Mouse (Mus musculus): ENCODE measurements around the gene Cdk5rap2.

Cdk5rap2 gene

GRCm38 (mm10) chr4:70409994-70410721, at the start of gene Cdk5rap2:
Cdk5rap2 (minus strand) TSS chr4:70410443.
- peak; percentile 94 for ATAC-seq (ENCODE audit: low TSS enrichment)

DNA sequence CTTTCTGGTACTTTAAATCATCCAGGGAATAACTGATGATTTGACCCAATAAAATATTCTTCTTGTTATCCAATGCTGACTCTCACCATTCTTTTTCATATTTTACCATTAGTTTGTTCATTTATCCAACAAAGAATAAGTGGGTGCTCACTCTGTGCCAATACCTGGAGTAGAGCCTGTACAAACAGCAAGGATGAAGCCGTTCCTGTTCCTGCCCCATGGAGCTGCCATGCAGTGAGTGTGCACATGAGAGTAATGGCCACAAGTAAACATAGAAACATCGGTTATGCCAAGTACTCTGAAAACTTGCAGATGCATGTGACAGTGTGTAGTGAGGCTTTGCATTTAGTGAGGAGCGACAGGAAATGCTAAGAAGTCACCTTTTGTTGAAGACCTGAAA, 41.9 kb upstream of the Cdk5rap2 start:
- ATAC-seq (ENCODE audit: low TSS enrichment) = 0 out of 2 replicates have a peak, but pooled peaks have one; percentile 24

DNA sequence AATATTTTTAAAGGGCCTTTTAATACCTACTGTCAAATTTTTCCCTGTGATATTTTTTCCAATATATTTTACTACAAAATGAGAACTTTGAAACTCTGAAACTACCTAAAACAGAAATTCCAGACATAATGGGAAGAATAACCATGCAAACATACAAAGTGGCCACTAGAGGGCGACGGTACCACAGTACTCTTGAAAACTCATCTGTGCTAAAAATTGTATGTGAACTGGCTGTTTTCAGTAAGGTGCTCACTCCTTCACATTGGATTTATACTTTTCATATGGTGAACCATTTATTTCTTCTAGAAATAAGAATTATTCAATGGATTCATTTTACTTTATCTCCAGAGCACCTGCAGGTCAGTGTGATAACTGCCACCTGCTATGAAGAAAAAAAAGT, 41.5 kb upstream of the Cdk5rap2 start:
- peak; percentile 87 for ATAC-seq (ENCODE audit: low TSS enrichment)

DNA sequence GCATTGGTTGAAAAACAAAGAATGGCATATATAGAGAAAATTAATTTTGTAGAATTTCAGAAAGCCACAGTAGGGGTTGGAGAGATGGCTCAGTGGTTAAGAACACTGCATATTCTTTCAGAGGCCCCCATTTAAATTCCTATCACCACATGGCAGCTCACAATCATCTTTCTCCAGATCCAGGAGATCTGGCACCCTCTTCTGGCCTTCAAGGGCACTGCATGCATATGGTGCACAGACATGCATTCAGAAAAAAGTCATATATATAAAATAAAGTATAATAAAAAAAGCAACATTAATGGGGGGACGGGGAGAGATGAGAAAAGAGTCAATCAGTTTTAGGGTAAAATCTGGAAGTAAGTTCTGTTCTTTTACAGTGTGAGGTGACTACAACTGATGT, 39.4 kb upstream of the Cdk5rap2 start:
- no peak for ATAC-seq (ENCODE audit: low TSS enrichment)

GRCm38 (mm10) chr4:70446774-70447173, 36.5 kb upstream of the Cdk5rap2 start:
- no peak for ATAC-seq (ENCODE audit: low TSS enrichment)

DNA sequence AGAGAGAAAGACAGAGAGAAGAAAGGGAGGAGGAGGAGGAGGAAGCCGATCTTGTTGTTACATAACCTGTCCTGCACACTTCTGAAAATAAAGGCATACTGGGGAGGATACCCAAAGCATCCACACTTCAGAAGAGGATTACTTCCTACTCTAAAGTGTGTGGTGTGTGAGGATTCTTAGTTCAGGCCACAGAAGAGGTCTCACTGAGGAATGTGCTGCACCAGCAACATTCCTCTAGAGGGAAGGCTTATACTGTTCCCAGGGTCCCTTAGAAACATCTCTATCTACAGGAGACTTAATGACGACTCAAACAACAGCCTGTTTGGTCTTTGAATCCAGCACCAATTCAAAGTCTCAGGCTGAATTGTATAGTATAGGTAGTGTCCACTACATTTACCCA, 10.0 kb upstream of the Cdk5rap2 start:
- ATAC-seq (ENCODE audit: low TSS enrichment) = peak; percentile 90

DNA sequence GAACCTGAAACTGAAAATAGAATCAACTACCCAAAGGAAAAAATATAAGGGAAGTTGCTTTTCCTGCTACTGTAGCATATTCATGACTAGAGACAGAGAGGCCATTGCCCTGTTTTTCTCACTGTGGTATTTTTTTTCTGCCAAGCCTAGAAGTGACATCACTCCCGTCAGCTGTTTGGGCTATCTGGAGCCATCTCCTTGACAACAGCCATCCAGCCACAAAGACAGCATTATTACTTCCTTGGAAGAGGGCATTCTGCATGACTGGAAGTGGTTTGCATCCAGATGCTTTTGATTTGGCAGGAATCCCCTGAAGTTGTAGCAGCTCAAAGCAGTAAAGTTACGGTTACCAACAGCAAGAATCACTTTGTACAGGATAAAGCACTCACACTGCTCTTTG, 1.9 kb upstream of the Cdk5rap2 start:
- peak; percentile 27 for ATAC-seq (ENCODE audit: low TSS enrichment)

GRCm38 (mm10) chr4:70409456-70409855, 787 bp downstream of the Cdk5rap2 start:
- no peak for ATAC-seq (ENCODE audit: low TSS enrichment)

DNA sequence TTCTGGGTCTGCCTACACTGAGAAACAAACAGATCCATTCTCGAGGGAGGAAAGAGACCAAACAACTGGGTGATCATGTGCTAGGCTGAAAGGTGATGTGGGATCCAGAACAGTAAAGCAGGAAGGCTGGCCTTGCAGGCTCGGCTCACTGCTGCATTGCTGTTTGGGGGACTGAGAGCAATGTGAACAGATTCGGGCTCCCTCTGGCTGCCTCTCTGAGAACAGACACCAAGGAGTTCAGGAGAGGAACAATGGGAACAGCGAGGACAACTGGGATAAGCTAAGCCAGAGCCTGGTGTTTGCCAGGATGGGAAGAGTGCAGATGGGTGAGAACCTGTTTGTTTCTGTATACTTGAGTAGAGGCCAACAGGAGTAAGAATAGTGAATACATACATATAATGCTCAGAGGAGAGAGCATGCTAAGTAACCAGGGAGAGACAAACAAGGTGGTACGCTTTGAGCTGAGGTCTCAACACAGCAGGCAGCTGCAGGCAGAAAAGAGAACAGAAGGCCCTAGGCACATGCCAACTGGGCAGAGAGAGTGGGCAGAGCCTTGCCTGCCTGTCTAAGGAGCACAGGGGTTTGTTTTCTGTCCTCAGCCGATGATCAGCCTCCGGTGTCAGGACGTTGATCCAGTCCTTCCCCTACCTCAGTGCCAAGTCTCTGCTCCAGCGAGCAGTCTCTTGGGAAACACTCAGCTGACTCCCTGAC, 8.0 kb downstream of the Cdk5rap2 start:
- peak; percentile 98 for ATAC-seq (ENCODE audit: low TSS enrichment)

- no peak for ATAC-seq (ENCODE audit: low TSS enrichment)
These were observed 10.8 kb downstream of the Cdk5rap2 start for GRCm38 (mm10) chr4:70399476-70399875.

DNA sequence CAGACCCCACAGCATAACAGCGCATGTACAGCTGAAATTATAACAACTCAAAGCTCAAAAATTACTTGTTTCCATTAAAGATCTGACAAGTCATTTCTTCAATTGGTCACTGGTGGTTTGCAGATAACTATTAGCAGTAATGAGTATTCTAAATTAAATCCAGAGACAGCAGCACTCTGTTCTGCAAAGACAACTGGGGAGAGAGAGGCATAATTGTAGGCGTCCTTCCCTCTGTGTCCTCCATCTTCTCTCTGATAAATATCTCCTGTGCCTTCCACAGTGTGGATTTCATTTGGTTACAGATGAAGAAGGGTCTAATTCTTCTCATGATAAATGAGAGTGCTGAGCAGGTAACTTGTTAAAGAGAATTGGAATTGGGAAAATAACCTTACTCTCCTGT, 11.2 kb downstream of the Cdk5rap2 start:
- no peak for ATAC-seq (ENCODE audit: low TSS enrichment)

DNA sequence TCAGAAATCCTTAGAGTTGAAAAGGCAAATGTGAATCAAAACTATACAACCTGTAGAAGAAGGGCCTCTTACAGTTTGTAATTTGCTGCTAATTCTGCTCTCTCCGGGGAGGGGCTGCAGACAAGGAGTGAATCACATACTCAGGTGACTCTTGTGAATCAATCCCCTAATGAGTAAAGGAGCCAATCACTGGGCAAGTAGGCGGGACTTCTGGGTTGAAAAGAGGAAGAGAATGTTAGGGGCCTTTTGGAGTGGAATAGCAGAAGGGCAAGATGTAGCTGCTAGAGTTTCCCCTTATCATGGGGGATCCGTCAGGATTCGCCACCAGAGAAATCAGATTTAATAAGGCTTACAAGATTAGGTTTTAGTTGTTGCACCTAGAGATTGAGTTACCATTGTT, 12.2 kb downstream of the Cdk5rap2 start:
- ATAC-seq (ENCODE audit: low TSS enrichment) = no peak

- no peak for ATAC-seq (ENCODE audit: low TSS enrichment)
These were observed 13.5 kb downstream of the Cdk5rap2 start for GRCm38 (mm10) chr4:70396701-70397100.

- ATAC-seq (ENCODE audit: low TSS enrichment) = no peak
These were observed 15.5 kb downstream of the Cdk5rap2 start for GRCm38 (mm10) chr4:70394736-70395135.

- ATAC-seq (ENCODE audit: low TSS enrichment) = peak; percentile 86
These were observed 18.4 kb downstream of the Cdk5rap2 start for GRCm38 (mm10) chr4:70391760-70392372.

- peak; percentile 83 for ATAC-seq (ENCODE audit: low TSS enrichment)
These were observed 19.2 kb downstream of the Cdk5rap2 start for GRCm38 (mm10) chr4:70391073-70391472.

DNA sequence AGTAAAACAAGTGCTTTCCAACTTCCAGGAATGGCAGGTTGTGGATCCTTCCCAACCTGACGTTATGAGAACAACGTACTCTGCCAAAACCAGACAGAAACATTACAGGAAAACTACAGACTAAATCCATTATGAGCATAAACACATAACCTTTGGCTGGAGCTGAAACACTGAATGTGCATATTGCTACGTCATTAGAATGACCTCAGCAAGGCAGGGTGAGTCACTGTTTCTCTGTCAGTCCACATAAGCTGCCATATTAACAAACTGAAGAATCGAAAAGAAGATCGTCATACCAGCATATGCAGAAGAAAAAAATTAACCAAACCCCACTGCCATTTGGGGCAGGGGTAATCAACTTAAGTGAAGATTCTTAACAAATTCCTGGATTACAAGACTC, 24.0 kb downstream of the Cdk5rap2 start:
- no peak for ATAC-seq (ENCODE audit: low TSS enrichment)

GRCm38 (mm10) chr4:70377359-70377758, 32.9 kb downstream of the Cdk5rap2 start:
- ATAC-seq (ENCODE audit: low TSS enrichment) = no peak

DNA sequence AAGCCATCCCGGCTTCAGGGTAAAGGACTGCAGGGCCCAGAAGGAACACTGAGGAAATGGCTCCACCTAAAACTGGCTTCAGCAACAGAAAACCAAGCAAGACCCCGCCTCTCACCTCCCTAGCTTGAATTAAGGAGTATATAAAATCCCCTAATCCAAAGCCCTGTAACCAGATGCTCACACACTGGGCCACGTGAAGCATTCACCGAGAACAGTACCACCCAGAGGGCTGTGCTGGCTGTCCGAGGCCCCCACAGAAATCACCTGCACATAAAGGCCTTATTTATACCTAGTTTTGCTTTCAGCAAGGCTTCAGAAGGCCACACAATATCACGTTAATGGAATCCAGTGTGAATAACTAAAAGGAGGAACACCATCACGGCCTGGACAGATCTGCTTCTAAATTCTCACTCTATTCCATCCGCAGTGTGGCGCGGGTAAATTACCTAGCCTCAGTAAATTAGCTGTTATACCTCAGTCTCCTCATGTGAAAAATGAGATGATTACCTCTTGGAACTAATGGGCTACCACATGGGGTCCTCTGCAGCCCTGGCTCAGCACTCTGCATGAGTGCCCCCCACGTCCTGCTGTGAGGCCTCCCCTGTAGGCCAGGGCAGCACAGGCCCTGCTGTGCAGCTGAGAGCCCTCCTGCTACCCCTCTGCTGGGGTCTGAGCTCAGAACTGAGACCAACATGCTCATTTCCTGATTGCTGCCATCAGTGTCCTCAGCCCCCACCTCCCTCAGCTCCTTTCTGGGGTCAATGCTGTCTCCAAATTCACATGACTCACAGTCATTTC, 45.0 kb downstream of the Cdk5rap2 start:
- ATAC-seq (ENCODE audit: low TSS enrichment) = no peak

DNA sequence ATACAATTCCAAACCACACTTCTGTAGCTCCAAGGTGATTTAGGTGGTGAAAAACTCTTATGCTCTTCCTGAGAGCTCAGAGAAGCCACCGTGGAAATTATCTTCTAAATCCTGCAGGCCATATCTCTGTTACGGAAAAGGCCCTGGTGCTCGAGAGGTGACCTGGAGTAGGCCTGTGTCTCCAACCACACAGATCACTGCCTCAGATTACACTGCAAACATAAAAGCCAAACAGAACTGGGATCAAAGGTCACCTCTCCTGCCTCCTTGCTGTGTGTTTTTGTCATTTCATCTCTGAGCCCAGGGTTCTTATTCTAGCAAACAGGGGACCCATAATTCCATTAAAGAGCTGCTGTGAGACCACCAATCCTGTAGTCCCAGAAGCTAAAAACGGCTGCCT, 48.9 kb downstream of the Cdk5rap2 start:
- ATAC-seq (ENCODE audit: low TSS enrichment) = no peak

DNA sequence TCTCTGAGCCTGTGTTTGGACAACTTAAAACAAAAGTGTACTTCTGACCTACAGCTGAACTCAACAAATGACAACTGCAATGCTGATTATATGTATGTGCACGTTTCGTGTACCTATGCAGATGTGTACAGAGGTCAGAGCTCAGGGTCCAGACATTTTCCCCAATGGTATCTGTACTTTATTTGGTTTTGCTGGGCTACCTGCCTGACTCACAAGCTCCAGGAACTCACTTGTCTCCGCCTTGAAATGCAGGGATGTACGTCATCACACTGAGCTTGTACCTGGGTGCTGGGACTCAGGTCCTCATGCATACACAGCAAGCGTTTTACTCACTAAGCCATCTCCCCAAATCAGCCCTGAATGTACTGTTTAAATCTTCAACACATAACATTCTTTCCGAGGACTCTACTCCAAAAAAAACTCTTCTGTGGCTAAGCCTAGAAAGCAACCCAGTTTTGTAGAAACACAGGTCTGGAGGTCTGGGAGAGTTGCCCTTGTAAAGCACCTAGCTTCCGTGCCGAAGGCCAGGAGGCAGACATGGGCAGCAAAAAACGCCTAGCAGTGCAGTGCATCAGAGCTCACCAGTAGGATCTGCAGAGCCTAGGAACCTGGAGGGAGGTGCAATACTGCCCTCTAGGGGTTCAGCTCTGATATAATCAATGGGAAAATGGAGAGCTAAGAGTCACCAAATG, 54.4 kb downstream of the Cdk5rap2 start:
- ATAC-seq (ENCODE audit: low TSS enrichment) = peak; percentile 86
